Mouse (Mus musculus) mature B cell (primary cell): ENCODE measurements around the gene Gnb1.
"Not testable (repeated sequence)": the region's sequence is repeated elsewhere in the genome, so short reads cannot be mapped to it uniquely, and the experiment has no call there.

Experiments
- in situ Hi-C: fragments of 300-500 bp; cut with MboI; formaldehyde crosslinking; loops from 2 replicates; pipeline ENCODE4 v1.14.3; 2019

The Gnb1 gene

DNA sequence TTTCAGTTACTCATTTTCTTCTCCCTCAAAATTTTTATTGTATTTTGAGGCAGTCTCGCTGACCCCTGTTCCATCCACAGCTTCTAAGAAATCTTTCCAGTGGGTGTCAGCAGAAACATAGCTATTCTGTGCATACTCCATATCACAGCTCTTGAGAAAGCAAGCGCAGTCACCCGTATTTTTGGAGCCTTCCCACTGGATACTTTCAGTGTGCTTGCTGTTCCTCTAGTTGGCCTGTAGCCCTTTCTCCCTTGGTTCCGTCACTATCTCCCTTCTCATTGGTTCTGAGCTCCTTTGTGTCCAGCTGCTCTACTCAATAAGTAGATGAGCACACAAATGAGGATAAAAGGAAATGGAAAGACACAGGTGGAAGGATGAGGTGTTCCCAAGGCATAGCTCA lies 59.9 kb downstream of the Gnb1 start:
- in situ Hi-C loops, result no loop called here

- in situ Hi-C loops, result no loop called here
Measured at GRCm38 (mm10) chr4:155552917-155553532, 61.9 kb downstream of the Gnb1 start.

- in situ Hi-C loops, result no loop called here
Measured at GRCm38 (mm10) chr4:155554880-155555279, 63.7 kb downstream of the Gnb1 start.

- in situ Hi-C loops, result no loop called here
Measured at GRCm38 (mm10) chr4:155555464-155555863, 64.3 kb downstream of the Gnb1 start.

- in situ Hi-C loops, result no loop called here
Measured at GRCm38 (mm10) chr4:155559454-155559853, 68.3 kb downstream of the Gnb1 start.

DNA sequence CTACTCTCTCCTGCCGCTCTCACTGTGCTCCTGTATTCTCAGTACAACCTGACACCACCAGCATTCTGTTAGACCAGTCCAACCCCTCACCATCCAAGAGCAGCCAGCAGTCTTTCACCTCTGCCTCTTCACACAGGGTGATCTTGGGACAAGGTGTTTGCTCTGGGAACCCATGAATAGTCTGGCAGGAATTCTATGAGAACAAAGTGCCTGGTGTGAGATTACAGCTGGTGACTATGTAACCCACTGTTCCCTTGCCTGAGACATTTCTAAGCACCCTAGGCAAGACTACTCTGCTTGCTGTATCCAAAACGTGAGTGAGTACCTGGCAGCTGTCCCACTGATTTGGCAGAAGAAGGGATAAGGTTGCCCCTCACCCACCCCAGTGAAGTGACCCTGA lies 69.8 kb downstream of the Gnb1 start:
- in situ Hi-C loops, result no loop called here

DNA sequence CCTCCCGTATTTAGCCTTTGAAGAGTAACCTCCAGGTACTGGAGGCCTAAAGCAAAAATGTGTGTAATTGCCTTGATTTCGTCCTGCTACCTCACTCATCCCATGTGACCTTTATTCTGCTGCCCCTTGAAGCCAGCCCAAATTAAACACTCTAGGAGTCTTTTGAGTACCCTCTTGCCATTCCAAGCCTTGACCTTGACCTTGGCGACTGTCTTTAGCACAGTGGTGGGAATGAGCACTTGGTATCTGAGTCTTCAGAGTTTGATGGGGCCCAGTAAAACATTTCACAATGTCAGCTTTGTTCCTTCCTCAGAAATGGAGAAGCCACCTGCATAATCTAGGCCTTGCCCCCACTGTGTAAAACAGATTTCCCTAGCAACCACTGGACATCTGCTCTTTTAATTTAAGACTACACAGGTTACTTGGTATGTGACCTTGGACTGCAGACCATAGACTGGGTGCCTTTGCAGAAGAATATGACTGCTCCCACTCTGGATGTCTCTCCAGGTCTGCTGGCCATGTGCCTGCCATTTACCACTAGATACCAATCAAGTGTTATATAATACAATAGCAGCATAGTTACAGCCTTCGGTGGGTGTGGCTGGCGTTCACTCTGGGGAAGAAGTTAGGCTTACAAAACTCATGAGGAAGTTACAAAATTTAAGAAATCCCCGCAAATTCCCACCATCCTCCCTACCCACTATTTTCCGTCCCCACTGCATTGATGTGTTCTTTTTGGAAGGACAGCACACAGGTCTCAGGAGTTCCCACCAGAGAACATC lies 70.7 kb downstream of the Gnb1 start, which contains the start of gene Nadk:
Gene Nadk, plus strand, starts transcription at position 718 of the 782 bp plus-strand sequence.
- in situ Hi-C loops, result no loop called here

DNA sequence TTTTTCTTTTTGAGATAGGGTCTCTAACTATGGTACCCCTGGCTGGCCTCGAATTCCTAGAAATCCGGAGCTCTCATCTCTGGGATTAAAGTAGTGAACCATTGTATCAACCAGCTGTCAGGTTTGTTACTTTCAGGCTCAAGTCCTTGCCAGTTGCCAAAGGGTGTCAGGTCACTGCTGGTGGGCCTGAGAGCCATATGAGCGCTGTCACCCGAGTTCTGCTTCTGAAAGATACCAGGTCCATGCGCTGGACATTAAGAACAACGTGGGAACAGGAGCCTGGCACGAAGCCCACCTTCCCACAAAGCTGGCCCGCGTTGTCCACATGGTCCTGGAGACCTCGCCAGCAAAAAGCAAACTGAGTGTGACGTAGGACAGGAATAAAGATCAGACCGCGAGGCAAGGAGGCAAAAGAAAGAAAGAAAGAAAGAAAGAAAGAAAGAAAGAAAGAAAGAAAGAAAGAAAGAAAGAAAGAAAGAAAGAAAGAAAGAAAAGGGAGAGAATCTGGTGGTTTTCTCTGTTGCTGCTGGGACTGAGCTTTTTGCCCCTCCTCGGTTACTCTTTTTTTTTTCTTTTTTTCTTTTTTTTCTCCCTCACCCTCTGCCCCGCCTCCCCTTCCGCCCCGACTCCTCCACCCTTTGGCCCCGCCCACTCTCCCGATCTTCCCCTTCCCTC lies 71.7 kb downstream of the Gnb1 start:
- in situ Hi-C loops, result no loop called here

GRCm38 (mm10) chr4:155563400-155564231 lies 72.5 kb downstream of the Gnb1 start:
- in situ Hi-C loops, result no loop called here

GRCm38 (mm10) chr4:155564315-155565069 lies 73.3 kb downstream of the Gnb1 start:
- in situ Hi-C loops, result loop anchor here (5.0 kb wide), 1 partner anchor 82 kb away; no protein-coding TSS in a partner anchor

DNA sequence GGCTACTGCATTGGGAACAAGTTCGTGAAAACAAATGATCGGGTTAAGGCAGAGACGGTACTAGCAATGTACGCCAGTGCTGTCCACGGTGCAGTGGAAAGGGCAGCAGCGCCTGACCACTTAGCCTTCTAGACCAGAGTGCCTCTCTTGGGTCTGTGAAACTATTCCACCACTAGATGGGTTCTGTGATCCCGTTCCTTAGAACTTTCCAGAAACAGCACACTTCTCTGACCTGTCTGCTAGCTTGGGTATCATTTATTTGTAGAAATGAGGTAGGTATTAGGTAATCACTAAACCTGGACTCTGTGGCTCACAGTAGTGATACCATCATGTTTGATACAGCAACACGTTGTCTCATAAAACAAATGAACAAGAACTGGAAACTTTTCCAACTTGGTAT lies 75.4 kb downstream of the Gnb1 start:
- in situ Hi-C loops, result loop anchor here (5.0 kb wide), 1 partner anchor 84 kb away; no protein-coding TSS in a partner anchor

DNA sequence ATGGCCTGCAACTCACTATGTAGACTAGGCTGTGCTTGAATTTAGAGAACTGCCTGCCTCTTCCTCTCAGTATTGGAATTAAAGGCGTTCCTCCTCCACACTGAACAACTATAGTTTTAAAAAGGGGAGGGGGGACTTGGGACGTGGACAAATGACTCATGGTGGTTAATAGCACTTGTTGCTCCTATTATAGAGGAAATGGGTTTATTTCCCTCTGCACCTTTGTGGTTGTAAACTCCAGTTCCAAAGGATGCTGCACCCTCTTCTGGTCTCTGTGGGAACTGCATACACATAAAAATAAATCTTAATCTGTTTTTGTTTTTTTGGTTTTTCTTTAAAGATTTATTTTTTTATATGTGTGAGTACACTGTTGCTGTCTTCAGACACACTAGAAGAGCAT lies 77.0 kb downstream of the Gnb1 start:
- in situ Hi-C loops, result loop anchor here (5.0 kb wide), 1 partner anchor 86 kb away; no protein-coding TSS in a partner anchor

DNA sequence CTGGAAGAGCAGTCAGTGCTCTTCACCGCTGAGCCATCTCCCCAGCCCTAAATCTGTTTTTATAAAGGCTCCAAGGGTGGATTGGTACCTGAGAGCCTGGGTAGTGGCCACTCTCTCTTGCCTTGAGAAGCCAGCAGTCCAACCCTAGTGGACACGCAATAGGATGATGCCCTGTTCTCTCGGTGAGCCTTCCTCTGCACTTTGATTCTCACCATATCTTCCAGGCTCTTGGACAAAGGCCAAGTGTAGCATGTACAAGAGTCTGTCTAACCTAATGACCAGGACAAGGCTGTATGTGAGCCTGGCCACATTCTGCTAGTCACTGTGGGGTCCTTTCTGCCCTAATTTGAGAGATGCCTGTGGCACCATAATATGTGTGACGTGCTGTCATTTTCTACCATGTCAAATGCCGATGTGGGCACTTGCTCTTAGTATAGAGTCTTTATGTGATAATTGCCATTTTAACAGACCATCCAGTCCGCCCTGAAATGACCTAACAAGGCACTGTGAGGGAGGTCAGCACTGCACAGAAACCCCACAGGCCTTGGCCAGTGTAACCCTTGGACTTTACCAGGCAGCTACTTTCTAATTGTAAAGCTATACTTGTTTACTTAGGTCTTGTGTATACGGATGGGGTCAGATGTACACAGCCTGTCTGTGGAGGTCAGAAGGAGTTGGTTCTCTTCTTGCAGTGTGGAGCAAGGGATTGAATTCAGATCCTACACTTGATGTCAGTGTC lies 77.6 kb downstream of the Gnb1 start:
- in situ Hi-C loops, result loop anchor here (5.0 kb wide), 1 partner anchor 86 kb away; no protein-coding TSS in a partner anchor

DNA sequence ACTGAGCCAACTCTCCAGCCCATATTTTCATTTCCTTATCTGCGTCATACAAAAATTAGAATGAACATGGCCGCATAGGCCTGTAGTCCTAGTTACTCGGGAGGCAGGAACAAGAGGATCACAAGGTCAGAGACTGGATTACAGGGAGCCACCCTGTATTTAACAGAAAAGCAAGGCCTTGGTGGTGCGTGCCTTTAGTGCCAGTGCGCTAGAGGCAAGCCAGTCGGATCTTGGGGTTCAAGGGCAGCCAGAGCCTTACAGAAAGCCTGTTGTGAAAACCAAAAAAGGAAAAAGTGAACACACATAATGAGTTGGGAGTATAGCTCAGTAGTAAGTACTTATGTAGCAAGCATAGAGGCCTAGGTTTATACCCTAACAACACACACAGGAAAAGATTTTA lies 78.7 kb downstream of the Gnb1 start:
- in situ Hi-C loops, result loop anchor here (5.0 kb wide), 1 partner anchor 88 kb away; no protein-coding TSS in a partner anchor

DNA sequence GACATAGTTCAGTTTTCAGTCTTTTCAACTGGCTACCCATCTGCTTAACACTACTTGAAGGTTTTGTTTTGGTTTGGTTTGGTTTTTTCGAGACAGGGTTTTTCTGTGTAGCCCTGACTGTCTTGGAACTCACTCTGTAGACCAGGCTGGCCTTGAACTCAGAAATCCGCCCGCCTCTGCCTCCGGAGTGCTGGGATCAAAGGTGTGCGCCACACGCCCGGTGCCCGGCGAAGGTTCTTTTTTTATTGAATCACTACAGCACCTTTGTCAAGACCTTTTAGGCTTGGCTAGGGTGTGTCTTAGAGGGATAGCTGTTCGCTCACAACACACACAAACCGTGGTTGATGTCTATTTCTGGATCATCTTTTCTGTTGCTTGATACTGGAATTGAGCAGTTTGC lies 79.2 kb downstream of the Gnb1 start:
- in situ Hi-C loops, result not testable (repeated sequence)

- in situ Hi-C loops, result no loop called here
Measured at GRCm38 (mm10) chr4:155571442-155571841, 80.3 kb downstream of the Gnb1 start.

GRCm38 (mm10) chr4:155573155-155573554 lies 82.0 kb downstream of the Gnb1 start:
- in situ Hi-C loops, result no loop called here

DNA sequence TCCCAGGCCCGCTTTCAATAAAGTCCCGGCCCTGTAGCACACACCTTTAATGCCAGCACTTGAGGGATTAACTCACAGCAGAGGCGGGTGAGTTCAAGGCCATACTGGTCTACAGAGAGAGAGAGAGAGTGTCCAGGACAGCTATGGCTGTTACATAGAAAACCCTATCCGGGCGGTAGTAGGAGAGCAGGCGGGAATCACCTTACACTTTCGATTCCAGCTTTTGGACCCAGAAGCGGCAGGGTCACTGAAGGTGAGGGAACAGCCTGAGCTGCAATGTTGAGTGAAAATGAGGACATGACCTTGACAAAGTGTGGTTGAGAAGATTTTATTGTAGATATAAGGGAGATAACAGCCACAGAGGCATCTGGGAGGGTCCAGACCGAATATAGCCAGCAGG lies 82.7 kb downstream of the Gnb1 start:
- in situ Hi-C loops, result no loop called here

DNA sequence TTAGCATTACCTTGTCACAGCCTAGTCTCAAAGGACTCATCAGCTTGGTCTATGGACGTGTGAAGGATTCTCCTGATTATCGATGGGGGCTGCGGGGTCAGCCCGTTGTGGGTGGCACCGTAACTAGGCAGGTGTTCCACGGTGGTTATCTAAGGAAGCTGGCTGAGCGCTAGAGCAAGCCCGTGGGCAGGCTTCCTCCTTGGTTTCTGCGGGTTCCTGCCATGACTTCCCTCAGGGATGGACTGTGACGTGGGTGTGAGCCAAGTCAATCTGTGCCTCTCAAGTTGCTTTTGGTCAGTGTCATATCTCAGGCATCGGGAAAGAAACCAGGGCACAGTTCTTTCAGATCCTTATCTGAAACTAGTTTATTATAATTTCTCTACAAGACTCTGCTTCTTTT lies 83.8 kb downstream of the Gnb1 start:
- in situ Hi-C loops, result no loop called here

GRCm38 (mm10) chr4:155575521-155575920 lies 84.4 kb downstream of the Gnb1 start:
- in situ Hi-C loops, result no loop called here
